Mouse (Mus musculus): ENCODE results near the gene Grm8. TPM values are rescaled to one million over a fixed set of nuclear protein-coding genes. Genes with fewer than 3 reads are reported as not detected.

The Grm8 gene
- total and polyA plus RNA-seq, 3 experiments, result 0.42 to 0.52 TPM; not detected in 1

DNA sequence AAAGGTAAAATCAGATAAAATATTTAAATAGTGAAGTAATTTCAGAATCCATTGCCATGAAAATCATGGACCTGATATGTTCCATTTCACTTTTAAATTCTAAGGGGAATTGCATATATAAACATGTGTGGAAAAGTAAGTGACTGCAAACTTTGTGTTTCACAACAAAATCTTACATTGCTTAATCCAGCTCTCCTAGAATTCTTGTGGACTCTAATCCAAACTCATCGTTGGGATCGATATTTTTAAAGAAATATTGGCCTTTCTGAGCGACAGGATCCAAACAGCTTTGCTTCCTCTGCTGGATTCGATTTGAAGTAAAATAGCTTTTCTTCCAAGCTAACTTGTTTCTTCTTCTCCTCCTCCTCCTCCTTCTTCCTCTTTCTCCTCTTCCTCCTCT lies 6.1 kb downstream of the Grm8 start:
- no peak for DNase-seq (ENCODE audit: low read depth, low spot score)
- H3K4me1 ChIP-seq (ENCODE audit: control insufficient read depth in 1 of 2, insufficient read depth in 2 of 2, low read length in 2 of 2), result no peaks in the 10 kb centered on the region
- TF ChIP-seq MEF2A (IDR thresholded peaks at IDR 0.05; ENCODE audit: extremely low read depth, insufficient replicate concordance, low read depth, low read length, poor library complexity, severe bottlenecking) (no peak), MYC (IDR thresholded peaks at IDR 0.05; ENCODE audit: low read depth, low read length) (no peak), GABPA (IDR thresholded peaks at IDR 0.05; ENCODE audit: low read depth, low read length) (no peak), TBP (IDR thresholded peaks at IDR 0.05; ENCODE audit: low read depth, low read length) (no peak), MXI1 (IDR thresholded peaks at IDR 0.05; ENCODE audit: low read depth, low read length) (no peak), POLR2AphosphoS5 (IDR thresholded peaks at IDR 0.05; ENCODE audit: borderline replicate concordance, low read depth, low read length) (no peak), NRF1 (IDR thresholded peaks at IDR 0.05; ENCODE audit: insufficient read depth, low read depth, low read length, poor library complexity, severe bottlenecking) (no peak), SMC3 (IDR thresholded peaks at IDR 0.05; ENCODE audit: low read depth, low read length) (no peak), SIN3A (IDR thresholded peaks at IDR 0.05; ENCODE audit: low read length) (no peak), TAL1 (IDR thresholded peaks at IDR 0.05; ENCODE audit: low read length) (no peak), USF2 (IDR thresholded peaks at IDR 0.05; ENCODE audit: borderline replicate concordance in 1 of 2, insufficient read depth in 1 of 2, low read depth in 1 of 2, low read length in 2 of 2) (no peak)
- H3K9ac ChIP-seq (ENCODE audit: control insufficient read depth, low read depth, low read length, poor library complexity, severe bottlenecking), result no peak overlapping the region
- no peaks in the 10 kb centered on the region for H3K36me3 ChIP-seq (ENCODE audit: control insufficient read depth in 1 of 2, insufficient read depth in 2 of 2, low read length in 2 of 2)
- no peaks in the 10 kb centered on the region for H3K79me2 ChIP-seq (ENCODE audit: control insufficient read depth, insufficient read depth, low read length, poor library complexity)
- H3K4me3 ChIP-seq (ENCODE audit: control insufficient read depth in 1 of 2, insufficient read depth in 1 of 2, low read depth in 2 of 2, low read length in 2 of 2), result no peak overlapping the region
- H3K27ac ChIP-seq (ENCODE audit: control insufficient read depth, low read depth, low read length), result no peak overlapping the region
- H3K9me3 ChIP-seq (replicated peaks; ENCODE audit: insufficient read depth, low read length), result no peaks in the 10 kb centered on the region
- H3K27me3 ChIP-seq (ENCODE audit: control insufficient read depth in 1 of 2, insufficient read depth in 2 of 2, low read length in 2 of 2), result no peaks in the 10 kb centered on the region

DNA sequence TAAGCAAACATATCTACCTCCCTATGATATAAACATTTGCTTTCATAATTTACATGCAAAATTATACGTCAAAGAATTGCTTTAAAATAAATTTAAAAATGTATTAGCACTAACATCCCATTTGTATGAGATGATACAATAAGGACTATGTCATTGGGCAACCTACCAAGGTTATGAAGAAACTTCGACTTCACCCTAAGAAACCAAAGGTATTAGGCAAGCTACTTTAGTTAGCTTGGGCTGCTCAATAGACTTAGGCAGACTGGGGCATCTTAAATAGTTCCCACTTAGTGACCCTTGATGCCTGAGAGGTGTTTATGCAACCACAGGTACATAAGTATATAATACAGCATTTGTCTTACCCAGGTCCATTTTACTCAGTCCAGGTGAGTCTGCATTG lies 19.5 kb downstream of the Grm8 start:
- no peaks in the 10 kb centered on the region; a peak in 1 of 4 replicates for H3K36me3 ChIP-seq (ENCODE audit: control insufficient read depth in 1 of 2, insufficient read depth in 2 of 2, low read length in 2 of 2)
- no peak overlapping the region for H3K9ac ChIP-seq (ENCODE audit: control insufficient read depth, low read depth, low read length, poor library complexity, severe bottlenecking)
- no peaks in the 10 kb centered on the region for H3K4me1 ChIP-seq (ENCODE audit: control insufficient read depth in 1 of 2, insufficient read depth in 2 of 2, low read length in 2 of 2)
- no peak for DNase-seq (ENCODE audit: low read depth, low spot score)
- H3K79me2 ChIP-seq (ENCODE audit: control insufficient read depth, insufficient read depth, low read length, poor library complexity), result no peaks in the 10 kb centered on the region
- H3K27me3 ChIP-seq (ENCODE audit: control insufficient read depth in 1 of 2, insufficient read depth in 2 of 2, low read length in 2 of 2), result no peaks in the 10 kb centered on the region; a peak in 1 of 4 replicates
- H3K27ac ChIP-seq (ENCODE audit: control insufficient read depth, low read depth, low read length), result no peak overlapping the region
- H3K4me3 ChIP-seq (ENCODE audit: control insufficient read depth in 1 of 2, insufficient read depth in 1 of 2, low read depth in 2 of 2, low read length in 2 of 2), result no peak overlapping the region
- TF ChIP-seq ZMIZ1 (IDR thresholded peaks at IDR 0.05; ENCODE audit: low read depth, low read length) (no peak), SIN3A (IDR thresholded peaks at IDR 0.05; ENCODE audit: low read length) (no peak), NELFE (IDR thresholded peaks at IDR 0.05; ENCODE audit: low read depth, low read length) (no peak), RAD21 (IDR thresholded peaks at IDR 0.05; ENCODE audit: low read depth, low read length) (no peak), MXI1 (IDR thresholded peaks at IDR 0.05; ENCODE audit: low read depth, low read length) (no peak), E2F4 (IDR thresholded peaks at IDR 0.05; ENCODE audit: borderline replicate concordance, low read depth, low read length) (no peak), HCFC1 (IDR thresholded peaks at IDR 0.05; ENCODE audit: low read depth, low read length) (no peak), MAX (IDR thresholded peaks at IDR 0.05; ENCODE audit: low read length) (no peak)
- no peaks in the 10 kb centered on the region for H3K9me3 ChIP-seq (replicated peaks; ENCODE audit: insufficient read depth, low read length)

Data from MEL (cell line).